Mouse (Mus musculus): ENCODE results near the gene Trappc2l. TPM values are rescaled to one million over a fixed set of nuclear protein-coding genes. Genes with fewer than 3 reads are reported as not detected.
A peak's percentile ranks its signal among the peaks of the same experiment; 100 is the strongest.
"Not testable (repeated sequence)": the region's sequence is repeated elsewhere in the genome, so short reads cannot be mapped to it uniquely, and the experiment has no call there.

The Trappc2l gene
- polyA plus RNA-seq, 1 experiment, result 132 TPM

DNA sequence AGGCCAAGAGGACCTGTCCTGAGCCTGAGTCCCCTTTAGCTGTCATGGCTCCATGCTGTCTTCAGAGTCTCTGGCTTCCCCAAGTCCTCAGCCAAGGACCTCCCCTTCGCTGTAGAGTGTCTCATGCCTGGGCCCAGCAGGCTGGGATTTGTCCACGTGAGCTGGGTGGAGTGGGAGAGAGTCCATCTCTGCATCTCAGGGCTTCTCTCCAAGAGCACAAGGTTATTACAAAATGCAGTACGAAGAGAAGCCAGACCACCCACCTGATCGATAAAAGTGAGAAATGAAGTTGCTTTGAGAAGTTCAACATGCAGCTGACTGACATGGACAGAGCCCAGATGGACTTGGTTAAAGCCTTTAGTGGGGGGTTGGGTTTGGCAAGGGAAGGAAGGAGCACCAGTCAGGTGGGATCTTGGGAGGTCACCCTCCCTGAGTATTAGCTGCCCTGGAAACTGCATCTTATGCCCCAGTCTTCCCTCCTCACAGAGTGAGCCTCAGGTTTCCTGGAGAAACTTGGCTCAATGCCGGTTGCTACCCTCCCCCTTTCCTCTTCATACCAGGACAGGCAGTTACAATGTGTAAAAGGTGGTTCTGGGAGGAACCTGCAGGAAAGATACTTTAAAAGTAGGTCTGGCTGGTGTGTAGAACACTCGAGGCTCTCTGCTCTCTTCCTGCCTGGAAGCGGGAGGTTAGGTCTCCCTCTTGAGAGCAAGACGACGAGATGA lies 4.9 kb downstream of the Trappc2l start:
- TF ChIP-seq POLR2A (IDR thresholded peaks at IDR 0.05; ENCODE audit: borderline replicate concordance, extremely low read depth, insufficient read depth, insufficient read length, poor library complexity, severe bottlenecking) (no peak), CTCF (IDR thresholded peaks at IDR 0.05; ENCODE audit: borderline replicate concordance, extremely low read depth, insufficient read depth, insufficient read length) (no peak)

DNA sequence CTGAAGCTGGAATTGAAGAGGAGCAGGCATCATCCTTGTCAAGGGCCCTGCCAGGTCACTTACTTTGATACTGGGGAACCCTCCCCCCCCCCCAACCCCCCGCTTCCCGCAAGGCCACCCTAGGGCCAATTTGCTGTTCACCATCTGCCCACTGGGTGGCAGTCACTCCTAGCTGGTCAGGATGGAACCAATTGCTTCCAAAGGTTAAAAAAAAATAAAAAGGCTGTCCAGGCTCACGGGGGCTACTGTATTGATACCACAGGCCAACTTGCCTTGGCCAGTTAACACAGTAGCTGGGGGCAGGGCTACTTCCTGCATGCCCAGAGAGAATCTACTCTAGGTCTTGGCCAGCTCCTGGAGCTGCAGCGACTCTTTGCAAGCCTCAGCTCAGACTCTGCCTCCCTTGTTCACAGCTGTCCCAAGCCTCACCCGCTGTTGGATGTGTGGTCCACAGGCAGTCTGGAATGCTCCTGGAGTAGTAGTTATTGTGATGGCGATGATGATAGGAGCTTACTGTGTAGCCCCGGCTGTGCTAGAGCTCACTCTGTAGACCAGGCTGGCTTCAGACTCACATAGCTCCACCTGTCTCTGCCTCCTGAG lies 6.6 kb downstream of the Trappc2l start:
- peak; percentile 83 for DNase-seq (ENCODE audit: low read depth)
- TF ChIP-seq POLR2A (IDR thresholded peaks at IDR 0.05; ENCODE audit: borderline replicate concordance, extremely low read depth, insufficient read depth, insufficient read length, poor library complexity, severe bottlenecking) (no peak), CTCF (IDR thresholded peaks at IDR 0.05; ENCODE audit: borderline replicate concordance, extremely low read depth, insufficient read depth, insufficient read length) (peak; percentile 71; the same call in 1 of the 2 replicates)

More for the DNA sequence above, 4.9 kb downstream of the Trappc2l start:
- no peak for DNase-seq (ENCODE audit: low read depth)

DNA sequence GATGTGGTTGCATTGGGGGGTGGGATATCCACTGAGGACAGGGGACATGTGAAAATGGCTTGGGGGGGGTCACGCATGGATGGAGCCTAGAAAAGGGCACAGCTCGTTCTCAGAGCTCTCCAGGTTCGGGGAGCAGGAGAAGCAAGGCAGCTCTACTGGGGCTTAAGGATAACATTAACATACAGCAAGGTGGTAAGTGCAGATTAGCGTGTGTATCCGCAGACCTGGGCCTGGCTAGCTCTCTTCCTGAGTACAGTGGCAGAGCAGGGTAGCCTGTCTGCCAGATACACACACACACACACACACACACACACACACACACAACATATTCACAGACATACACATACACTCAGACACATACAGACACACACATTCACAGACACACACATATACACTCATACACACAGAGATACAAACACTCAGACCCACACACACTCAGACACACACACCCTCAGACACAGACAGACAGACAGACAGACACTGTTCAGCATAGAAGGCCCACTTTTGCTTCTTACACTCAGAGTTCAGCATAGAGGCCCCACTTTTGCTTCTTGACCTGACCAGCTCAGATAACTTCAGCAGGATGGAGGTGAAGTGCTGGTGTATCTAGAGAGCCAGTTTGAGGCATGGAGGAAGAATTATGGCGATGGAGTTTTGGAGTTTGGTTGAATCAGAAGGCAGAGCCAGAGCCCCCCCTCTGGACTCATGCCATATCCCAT lies 7.4 kb downstream of the Trappc2l start:
- no peak for DNase-seq (ENCODE audit: low read depth)
- TF ChIP-seq CTCF (IDR thresholded peaks at IDR 0.05; ENCODE audit: borderline replicate concordance, extremely low read depth, insufficient read depth, insufficient read length), result no peak
- TF ChIP-seq POLR2A (IDR thresholded peaks at IDR 0.05; ENCODE audit: borderline replicate concordance, extremely low read depth, insufficient read depth, insufficient read length, poor library complexity, severe bottlenecking), result no peak

- no peak for DNase-seq (ENCODE audit: low read depth)
- TF ChIP-seq CTCF (IDR thresholded peaks at IDR 0.05; ENCODE audit: borderline replicate concordance, extremely low read depth, insufficient read depth, insufficient read length) (no peak), POLR2A (IDR thresholded peaks at IDR 0.05; ENCODE audit: borderline replicate concordance, extremely low read depth, insufficient read depth, insufficient read length, poor library complexity, severe bottlenecking) (no peak)
Observed at GRCm38 (mm10) chr8:122620446-122620845, 9.0 kb downstream of the Trappc2l start.

DNA sequence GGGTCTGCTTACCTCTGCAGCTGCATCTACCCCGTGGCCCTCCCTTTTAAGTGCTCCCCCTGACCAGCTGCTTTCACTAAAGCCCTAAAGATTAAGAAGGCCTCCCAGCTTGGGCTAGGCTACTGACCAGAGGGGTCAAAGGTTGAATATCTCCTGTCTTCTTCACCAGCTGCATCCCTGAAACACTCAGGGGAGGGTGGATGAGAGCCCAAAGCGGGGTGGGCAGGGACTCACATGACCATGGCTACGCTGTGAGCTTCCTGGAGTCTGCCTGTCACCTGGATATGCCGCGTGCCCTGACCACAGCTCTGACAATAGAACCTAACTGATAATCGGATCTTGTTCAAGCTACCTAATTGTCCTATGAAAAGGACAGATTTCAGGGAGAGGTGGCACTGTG lies 11.3 kb downstream of the Trappc2l start, which contains the start of gene Pabpn1l:
Pabpn1l (minus strand) TSS at position 13 of the 400 bp plus-strand sequence.
- no peak for DNase-seq (ENCODE audit: low read depth)
- TF ChIP-seq CTCF (IDR thresholded peaks at IDR 0.05; ENCODE audit: borderline replicate concordance, extremely low read depth, insufficient read depth, insufficient read length) (no peak), POLR2A (IDR thresholded peaks at IDR 0.05; ENCODE audit: borderline replicate concordance, extremely low read depth, insufficient read depth, insufficient read length, poor library complexity, severe bottlenecking) (no peak)

DNA sequence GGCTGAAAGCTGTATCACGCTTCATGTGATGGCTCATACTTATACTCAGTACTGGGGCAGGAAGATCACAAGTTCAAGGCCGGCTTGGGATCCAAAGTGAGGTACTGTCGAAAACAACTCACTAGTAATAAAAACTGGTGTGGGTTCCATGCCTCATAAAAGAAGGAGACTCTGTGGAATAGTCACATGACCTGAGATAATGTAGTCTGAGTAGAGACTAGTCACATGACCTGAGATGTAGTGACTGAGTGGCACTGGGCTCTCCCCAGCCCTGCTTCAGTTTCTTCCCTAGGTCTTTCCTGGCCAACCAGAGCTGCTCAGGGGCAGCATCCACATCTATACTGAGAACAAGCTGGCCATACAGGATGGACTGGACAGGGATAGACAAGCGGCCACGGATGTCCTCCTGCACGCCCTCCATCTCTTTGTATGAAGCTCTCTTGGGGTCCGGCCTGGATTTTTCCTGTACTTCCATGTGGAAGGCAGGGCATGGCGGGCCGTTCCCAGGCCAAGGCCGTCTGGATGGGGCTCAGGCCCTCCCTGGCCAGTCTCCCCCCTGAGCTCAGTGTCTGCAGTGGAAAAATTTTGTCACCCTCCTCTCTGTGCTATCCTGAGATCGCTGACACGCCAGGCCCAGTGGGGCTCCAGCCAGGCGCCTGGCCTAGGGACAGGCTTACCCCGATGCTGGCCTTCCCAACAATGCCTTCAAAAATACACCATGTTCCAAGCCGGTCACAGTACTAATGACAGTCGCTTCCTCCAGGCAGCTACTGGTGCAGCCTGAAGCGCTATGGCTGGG lies 12.6 kb downstream of the Trappc2l start:
- no peak for DNase-seq (ENCODE audit: low read depth)
- no peak for TF ChIP-seq CTCF (IDR thresholded peaks at IDR 0.05; ENCODE audit: borderline replicate concordance, extremely low read depth, insufficient read depth, insufficient read length)
- no peak for TF ChIP-seq POLR2A (IDR thresholded peaks at IDR 0.05; ENCODE audit: borderline replicate concordance, extremely low read depth, insufficient read depth, insufficient read length, poor library complexity, severe bottlenecking)

DNA sequence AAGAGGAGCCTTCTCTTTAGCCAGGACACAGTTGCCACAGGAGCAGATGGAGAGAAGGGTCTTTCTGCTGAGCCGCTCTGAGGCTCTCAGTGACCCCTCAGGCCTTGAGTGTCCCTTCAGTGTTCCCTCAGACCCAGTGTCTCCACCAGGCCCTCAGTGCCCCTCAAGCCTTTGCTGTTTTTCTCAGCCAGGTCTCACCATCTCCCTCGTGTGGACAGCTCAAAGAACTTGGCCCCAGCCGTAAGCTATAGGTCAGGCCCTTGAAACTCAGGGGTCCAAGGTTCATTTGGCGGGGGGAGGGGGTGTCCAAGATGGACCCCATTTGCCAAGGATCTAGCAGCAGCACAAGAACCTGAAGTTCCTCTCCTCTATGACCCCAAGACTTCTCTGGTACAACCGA lies 13.2 kb downstream of the Trappc2l start:
- TF ChIP-seq POLR2A (IDR thresholded peaks at IDR 0.05; ENCODE audit: borderline replicate concordance, extremely low read depth, insufficient read depth, insufficient read length, poor library complexity, severe bottlenecking), result no peak
- TF ChIP-seq CTCF (IDR thresholded peaks at IDR 0.05; ENCODE audit: borderline replicate concordance, extremely low read depth, insufficient read depth, insufficient read length), result no peak
- DNase-seq (ENCODE audit: low read depth), result no peak

- no peak for TF ChIP-seq CTCF (IDR thresholded peaks at IDR 0.05; ENCODE audit: borderline replicate concordance, extremely low read depth, insufficient read depth, insufficient read length)
- TF ChIP-seq POLR2A (IDR thresholded peaks at IDR 0.05; ENCODE audit: borderline replicate concordance, extremely low read depth, insufficient read depth, insufficient read length, poor library complexity, severe bottlenecking), result no peak
- DNase-seq (ENCODE audit: low read depth), result no peak
Observed at GRCm38 (mm10) chr8:122625811-122626210, 14.4 kb downstream of the Trappc2l start.

DNA sequence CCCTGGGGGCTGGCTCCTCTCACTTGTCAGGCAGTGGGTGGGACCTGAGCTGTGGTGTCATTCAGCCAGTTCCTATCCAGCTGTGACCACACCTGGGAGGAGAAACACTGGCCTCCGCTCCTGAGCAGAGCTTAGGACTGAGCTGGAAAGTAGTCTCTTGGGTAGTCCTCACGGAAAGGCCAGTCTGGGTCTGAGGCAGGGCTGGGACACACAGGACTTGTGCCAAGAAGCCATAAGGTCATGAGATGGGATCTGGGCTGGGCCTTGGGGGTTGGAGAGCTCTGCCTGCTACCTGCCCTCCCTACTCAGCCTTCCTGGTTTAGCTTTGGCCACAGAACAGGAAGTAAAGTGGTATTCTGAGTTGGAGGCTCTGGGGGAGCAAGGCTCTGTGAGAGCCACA lies 15.5 kb downstream of the Trappc2l start:
- DNase-seq (ENCODE audit: low read depth), result no peak
- TF ChIP-seq CTCF (IDR thresholded peaks at IDR 0.05; ENCODE audit: borderline replicate concordance, extremely low read depth, insufficient read depth, insufficient read length) (no peak), POLR2A (IDR thresholded peaks at IDR 0.05; ENCODE audit: borderline replicate concordance, extremely low read depth, insufficient read depth, insufficient read length, poor library complexity, severe bottlenecking) (no peak)

- no peak for TF ChIP-seq POLR2A (IDR thresholded peaks at IDR 0.05; ENCODE audit: borderline replicate concordance, extremely low read depth, insufficient read depth, insufficient read length, poor library complexity, severe bottlenecking)
- TF ChIP-seq CTCF (IDR thresholded peaks at IDR 0.05; ENCODE audit: borderline replicate concordance, extremely low read depth, insufficient read depth, insufficient read length), result no peak
- no peak for DNase-seq (ENCODE audit: low read depth)
Observed at GRCm38 (mm10) chr8:122629388-122629787, 17.9 kb downstream of the Trappc2l start.

DNA sequence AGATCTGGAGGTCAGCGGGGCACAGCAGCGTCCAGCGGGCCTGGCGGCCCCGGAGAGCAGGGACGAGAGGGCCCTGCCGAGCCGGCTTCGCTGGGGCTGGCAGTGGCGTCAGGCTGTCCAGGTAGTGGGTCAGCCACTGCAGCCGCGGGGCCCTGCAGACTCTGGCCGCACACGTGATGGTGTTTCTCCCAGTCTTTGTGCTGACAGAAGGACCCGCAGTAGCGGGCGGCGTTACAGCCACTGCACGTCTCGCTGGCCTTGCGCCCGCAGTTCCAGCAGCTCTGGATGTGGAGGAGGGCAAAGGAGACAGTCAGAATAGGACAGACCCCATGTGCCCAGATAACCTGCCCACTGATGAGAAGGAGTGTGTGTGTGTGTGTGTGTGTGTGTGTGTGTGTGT lies 19.3 kb downstream of the Trappc2l start:
- peak; percentile 34 for DNase-seq (ENCODE audit: low read depth)
- TF ChIP-seq POLR2A (IDR thresholded peaks at IDR 0.05; ENCODE audit: borderline replicate concordance, extremely low read depth, insufficient read depth, insufficient read length, poor library complexity, severe bottlenecking) (no peak), CTCF (IDR thresholded peaks at IDR 0.05; ENCODE audit: borderline replicate concordance, extremely low read depth, insufficient read depth, insufficient read length) (no peak)

GRCm38 (mm10) chr8:122632134-122632533 lies 20.7 kb downstream of the Trappc2l start:
- not testable (repeated sequence) for DNase-seq (ENCODE audit: low read depth)
